Mouse (Mus musculus) left cerebral cortex, postnatal 36 days (tissue): ENCODE data around the gene Rarg. TPM values are rescaled to one million over a fixed set of nuclear protein-coding genes. Genes with fewer than 3 reads are reported as not detected.

ENCODE experiments used
- DNase-seq, 2 experiments: peaks; one replicate each; pipeline ENCODE4 v3.0.0; 2021 to 2022; ENCODE audit warnings: low spot score in 2 of 2, mixed read lengths in 1 of 2
- intact Hi-C: fragments of 180-260 bp; cut with DNase I; formaldehyde crosslinking; loops from one replicate; pipeline ENCODE4 v1.15.1; 2025
- total RNA-seq, 2 experiments: library from RNA; stranded (reverse); gene quantifications; 2 replicates each; pipeline ENCODE4 v1.2.3; 2021

The Rarg gene
- total RNA-seq, 2 experiments from 2014 or later: 13.1 to 13.9 TPM

GRCm38 (mm10) chr15:102186239-102186638 lies 71.1 kb downstream of the Rarg start:
- no peak for DNase-seq
- intact Hi-C loops: no loop called here

Other genes with a start within 250 kb of the Rarg start
- under 1 TPM in 1 of 2 experiments, not detected in 1; 0.22 TPM for gene Krt18, start 229.3 kb downstream of the Rarg start, total RNA-seq
- gene Eif4b, start 183.7 kb downstream of the Rarg start, total RNA-seq: 100 to 1,000 TPM; 157 to 165 TPM
- gene Tns2, start 157.1 kb downstream of the Rarg start, total RNA-seq: 10 to 100 TPM; 17.2 to 28.6 TPM
- gene Spryd3, start 121.3 kb downstream of the Rarg start, total RNA-seq: 100 to 1,000 TPM; 140 to 160 TPM
- gene Igfbp6, start 113.2 kb downstream of the Rarg start, total RNA-seq: 10 to 100 TPM; 39.5 to 57.1 TPM
- under 1 TPM in 1 of 2 experiments, not detected in 1; 0.23 TPM for gene Soat2, start 107.0 kb downstream of the Rarg start, total RNA-seq
- 10 to 100 TPM; 61.0 to 64.0 TPM for gene Zfp740, start 54.3 kb downstream of the Rarg start, total RNA-seq
- gene Csad, start 52.8 kb downstream of the Rarg start, total RNA-seq: 10 to 100 TPM; 23.9 to 29.4 TPM
- 1 to 10 TPM; 1.1 to 1.5 TPM for gene Itgb7, start 25.6 kb downstream of the Rarg start, total RNA-seq
- not detected for gene Gm9918, start 13.0 kb upstream of the Rarg start, total RNA-seq
- gene Mfsd5, start 21.9 kb upstream of the Rarg start, total RNA-seq: 10 to 100 TPM; 40.9 to 43.9 TPM
- 1 to 10 TPM; 1.1 TPM for gene Espl1, start 38.7 kb upstream of the Rarg start, total RNA-seq
- gene Pfdn5, start 68.6 kb upstream of the Rarg start, total RNA-seq: 100 to 1,000 TPM; 374 to 425 TPM
- 10 to 100 TPM; 45.8 to 69.3 TPM for gene Myg1, start 74.2 kb upstream of the Rarg start, total RNA-seq
- 10 to 100 TPM; 17.2 to 17.7 TPM for gene Aaas, start 93.3 kb upstream of the Rarg start, total RNA-seq
- gene Sp7, start 109.7 kb upstream of the Rarg start, total RNA-seq: under 1 TPM; 0.79 to 1.00 TPM
- 10 to 100 TPM; 22.0 to 30.3 TPM for gene Sp1, start 148.6 kb upstream of the Rarg start, total RNA-seq
- gene Amhr2, start 187.8 kb upstream of the Rarg start, total RNA-seq: 1 to 10 TPM in 1 of 2 experiments, under 1 TPM in 1; 0.99 to 2.3 TPM
- gene Prr13, start 201.5 kb upstream of the Rarg start, total RNA-seq: 10 to 100 TPM; 41.4 to 43.2 TPM
- 100 to 1,000 TPM; 467 to 505 TPM for gene Pcbp2, start 213.0 kb upstream of the Rarg start, total RNA-seq
- gene Gm10337, start 246.2 kb upstream of the Rarg start, total RNA-seq: not detected